Mouse (Mus musculus) retina, adult 2 months (tissue): ENCODE measurements around the gene Syt2.

Experiments used
- DNase-seq: peaks from one replicate; pipeline ENCODE4 v3.0.0-alpha.2; 2012; ENCODE audit warnings: low read depth, low spot score

Syt2 gene

GRCm38 (mm10) chr1:134646261-134646962 lies at the start of gene Syt2:
TSS of gene Syt2 (plus strand) at chr1:134646677.
- DNase-seq: no peak

GRCm38 (mm10) chr1:134597339-134598054 lies 49.0 kb upstream of the Syt2 start:
- no peak for DNase-seq

- DNase-seq: no peak
Observed at GRCm38 (mm10) chr1:134604086-134604485, 42.4 kb upstream of the Syt2 start.

GRCm38 (mm10) chr1:134605670-134606069 lies 40.8 kb upstream of the Syt2 start:
- no peak for DNase-seq

- no peak for DNase-seq
Observed at GRCm38 (mm10) chr1:134606381-134606780, 40.1 kb upstream of the Syt2 start.

GRCm38 (mm10) chr1:134607279-134607678 lies 39.2 kb upstream of the Syt2 start:
- no peak for DNase-seq

- no peak for DNase-seq
Observed at GRCm38 (mm10) chr1:134609172-134609571, 37.3 kb upstream of the Syt2 start.

GRCm38 (mm10) chr1:134614554-134614953 lies 31.9 kb upstream of the Syt2 start:
- no peak for DNase-seq

GRCm38 (mm10) chr1:134614988-134615387 lies 31.5 kb upstream of the Syt2 start:
- no peak for DNase-seq

GRCm38 (mm10) chr1:134617656-134618055 lies 28.8 kb upstream of the Syt2 start:
- DNase-seq: no peak

- DNase-seq: no peak
Observed at GRCm38 (mm10) chr1:134625325-134625724, 21.2 kb upstream of the Syt2 start.

GRCm38 (mm10) chr1:134629455-134629854 lies 17.0 kb upstream of the Syt2 start:
- DNase-seq: no peak

- DNase-seq: no peak
Observed at GRCm38 (mm10) chr1:134634296-134634695, 12.2 kb upstream of the Syt2 start.

- no peak for DNase-seq
Observed at GRCm38 (mm10) chr1:134636245-134636644, 10.2 kb upstream of the Syt2 start.

- DNase-seq: no peak
Observed at GRCm38 (mm10) chr1:134636684-134637083, 9.8 kb upstream of the Syt2 start.

- no peak for DNase-seq
Observed at GRCm38 (mm10) chr1:134638041-134638440, 8.4 kb upstream of the Syt2 start.

GRCm38 (mm10) chr1:134638522-134638921 lies 8.0 kb upstream of the Syt2 start:
- no peak for DNase-seq

- no peak for DNase-seq
Observed at GRCm38 (mm10) chr1:134639460-134639859, 7.0 kb upstream of the Syt2 start.

- no peak for DNase-seq
Observed at GRCm38 (mm10) chr1:134641507-134641906, 5.0 kb upstream of the Syt2 start.

GRCm38 (mm10) chr1:134643702-134644101 lies 2.8 kb upstream of the Syt2 start:
- DNase-seq: no peak

- DNase-seq: no peak
Observed at GRCm38 (mm10) chr1:134645408-134646200, 873 bp upstream of the Syt2 start.

GRCm38 (mm10) chr1:134646963-134647282 lies 446 bp downstream of the Syt2 start:
- no peak for DNase-seq

GRCm38 (mm10) chr1:134647591-134647990 lies 1.1 kb downstream of the Syt2 start:
- DNase-seq: no peak
